Mouse (Mus musculus) heart, embryonic 16.5 days (tissue): ENCODE data around the gene H2afx. TPM values are rescaled to one million over a fixed set of nuclear protein-coding genes. Genes with fewer than 3 reads are reported as not detected.
"Not testable (repeated sequence)": the region's sequence is repeated elsewhere in the genome, so short reads cannot be mapped to it uniquely, and the experiment has no call there.

Experiments used
- ATAC-seq: fragments of 200-750 bp; cut with Nextera tagmentation; replicated peaks from 2 replicates; pipeline ENCODE4 v1.8.0; 2017; ENCODE audit warnings: moderate number of reproducible peaks; ENCODE audit not compliant: insufficient read depth, low FRiP score; ENCODE audit errors: extremely low read depth
- H3K27ac ChIP-seq: fragments of 300-500 bp; sonication (generic); 2 replicates; pipeline ENCODE4 v1.5.1; 2014; ENCODE audit warnings: mild to moderate bottlenecking, low read length, control low read depth, moderate library complexity
- H3K27me3 ChIP-seq: fragments of 300-500 bp; sonication (generic); 2 replicates; pipeline ENCODE4 v1.6.1; 2014; ENCODE audit warnings: low read length, mixed read lengths; ENCODE audit not compliant: control insufficient read depth, insufficient read depth
- H3K36me3 ChIP-seq: fragments of 300-500 bp; sonication (generic); 2 replicates; pipeline ENCODE4 v1.6.1; 2014; ENCODE audit not compliant: control insufficient read depth, insufficient read depth
- H3K4me1 ChIP-seq: fragments of 300-500 bp; sonication (generic); 2 replicates; pipeline ENCODE4 v1.6.1; 2014; ENCODE audit warnings: low read length, mixed read lengths; ENCODE audit not compliant: control insufficient read depth, insufficient read depth
- H3K4me2 ChIP-seq: fragments of 300-500 bp; sonication (generic); 2 replicates; pipeline ENCODE4 v1.6.1; 2014; ENCODE audit warnings: low read depth, mild to moderate bottlenecking, control low read depth, low read length
- H3K4me3 ChIP-seq: fragments of 300-500 bp; sonication (generic); 2 replicates; pipeline ENCODE4 v1.5.1; 2014; ENCODE audit warnings: mild to moderate bottlenecking, control low read depth, low read length
- H3K9ac ChIP-seq: fragments of 300-500 bp; sonication (generic); 2 replicates; pipeline ENCODE4 v1.6.1; 2014; ENCODE audit warnings: low read length, control low read depth
- H3K9me3 ChIP-seq: fragments of 300-500 bp; sonication (generic); replicated peaks from 2 replicates; pipeline ENCODE4 v1.6.1; 2016; ENCODE audit warnings: low read length; ENCODE audit not compliant: control insufficient read depth
- WGBS: fragments of 180-500 bp; shearing (Covaris S2); extraction: QIAGEN DNeasy Blood & Tissue Kit; methylation state at CpG from one replicate; pipeline ENCODE4 v1.1.7; 2014; 5-methylcytosine and 5-hydroxymethylcytosine counted together
- polyA plus RNA-seq: library from polyadenylated mRNA; unstranded; fragments of >200 nt; fragmentation: Nextera tagmentation; extraction: Ambion mirVana; gene quantifications from 2 replicates; pipeline ENCODE4 v1.2.1, GENCODE M21; 2015

Gene H2afx
- 179 and 186 TPM in 2 replicates for polyA plus RNA-seq

DNA sequence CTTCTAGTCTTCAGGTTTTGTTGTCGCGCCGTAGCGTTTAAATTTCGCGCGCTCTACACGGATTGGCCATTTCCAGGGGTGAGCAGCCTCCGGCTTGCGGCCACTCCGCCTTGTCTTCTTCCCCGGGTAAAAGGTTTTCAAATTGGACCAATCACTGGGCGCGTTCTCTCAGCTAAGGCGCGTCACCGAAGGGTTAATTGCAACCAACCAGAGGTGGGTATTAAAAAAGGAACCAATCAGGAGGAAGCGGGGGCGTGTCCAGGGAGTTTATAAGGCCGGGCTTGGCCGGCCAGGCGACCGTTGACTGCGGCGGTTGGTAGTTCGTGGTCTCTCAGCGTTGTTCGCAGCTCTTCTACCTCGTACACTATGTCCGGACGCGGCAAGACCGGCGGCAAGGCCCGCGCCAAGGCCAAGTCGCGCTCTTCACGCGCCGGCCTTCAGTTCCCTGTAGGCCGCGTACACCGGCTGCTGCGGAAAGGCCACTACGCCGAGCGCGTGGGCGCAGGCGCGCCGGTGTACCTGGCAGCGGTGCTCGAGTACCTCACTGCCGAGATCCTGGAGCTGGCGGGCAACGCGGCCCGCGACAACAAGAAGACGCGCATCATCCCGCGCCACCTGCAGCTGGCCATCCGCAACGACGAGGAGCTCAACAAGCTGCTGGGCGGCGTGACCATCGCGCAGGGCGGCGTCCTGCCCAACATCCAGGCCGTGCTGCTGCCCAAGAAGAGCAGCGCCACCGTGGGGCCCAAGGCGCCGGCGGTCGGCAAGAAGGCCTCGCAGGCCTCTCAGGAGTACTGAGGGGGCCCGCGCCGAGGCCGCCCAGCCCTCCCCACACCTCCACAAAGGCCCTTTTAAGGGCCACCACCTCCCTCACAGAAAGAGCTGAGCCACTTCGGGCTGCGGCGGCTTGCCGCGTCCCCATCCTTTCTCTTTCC lies at the start of gene H2afx:
H2afx (plus strand) TSS at position 299 of the 935 bp plus-strand sequence.
- peak; percentile 95 for ATAC-seq
- H3K36me3 ChIP-seq = peaks cover 60% of the 10 kb centered on the region

DNA sequence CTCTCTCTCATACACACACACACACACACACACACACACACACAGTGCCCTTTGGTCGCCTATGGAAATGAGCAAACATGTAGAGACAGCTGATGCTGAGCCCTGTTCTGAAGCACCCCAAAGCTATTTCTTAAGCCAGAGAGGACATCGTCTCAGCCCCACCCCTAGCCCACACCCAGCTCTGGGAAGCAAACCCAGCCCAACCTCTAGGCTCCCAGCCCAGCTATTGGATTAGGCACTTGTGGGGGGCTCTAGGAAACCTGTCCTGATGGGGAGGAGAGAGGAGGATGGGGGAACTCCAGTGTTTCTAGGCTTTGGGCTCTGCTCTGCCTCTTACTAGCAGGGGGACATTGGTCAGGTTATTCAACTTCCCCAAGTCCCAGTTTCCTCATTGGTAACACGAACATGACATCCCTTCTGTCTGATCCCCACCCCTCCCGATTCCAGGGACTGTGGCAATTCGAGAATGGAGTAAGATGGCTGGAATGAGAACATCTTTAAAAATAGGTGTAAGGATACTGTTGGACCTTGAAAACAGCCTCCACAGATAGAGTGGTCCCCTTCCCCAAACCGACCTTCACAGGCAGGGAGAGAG lies 48.1 kb upstream of the H2afx start:
- Histone ChIP-seq H3K27ac (no peak overlapping the region), H3K9ac (no peak overlapping the region), H3K4me3 (no peak overlapping the region), H3K4me1 (peaks cover 18% of the 10 kb centered on the region), H3K9me3 (no peaks in the 10 kb centered on the region), H3K27me3 (peaks cover 4% of the 10 kb centered on the region; the same call in 1 of the 2 replicates), H3K4me2 (no peak overlapping the region), H3K36me3 (peaks cover 7% of the 10 kb centered on the region)
- ATAC-seq = no peak
- WGBS = 17% methylated on average over 6 of the region's 6 CpGs

More for the DNA sequence above, at the start of gene H2afx:
- under 1% methylated on average over 91 of the region's 91 CpGs for WGBS
- peak within 1 kb of the TSS; percentile 93 for H3K4me3 ChIP-seq
- H3K4me1 ChIP-seq = peaks cover 15% of the 10 kb centered on the region
- H3K4me2 ChIP-seq = peak within 1 kb of the TSS; percentile 64
- H3K9me3 ChIP-seq = no peaks in the 10 kb centered on the region
- H3K27ac ChIP-seq = peak within 1 kb of the TSS; percentile 89
- H3K27me3 ChIP-seq = no peaks in the 10 kb centered on the region
- peak within 1 kb of the TSS; percentile 97 for H3K9ac ChIP-seq

DNA sequence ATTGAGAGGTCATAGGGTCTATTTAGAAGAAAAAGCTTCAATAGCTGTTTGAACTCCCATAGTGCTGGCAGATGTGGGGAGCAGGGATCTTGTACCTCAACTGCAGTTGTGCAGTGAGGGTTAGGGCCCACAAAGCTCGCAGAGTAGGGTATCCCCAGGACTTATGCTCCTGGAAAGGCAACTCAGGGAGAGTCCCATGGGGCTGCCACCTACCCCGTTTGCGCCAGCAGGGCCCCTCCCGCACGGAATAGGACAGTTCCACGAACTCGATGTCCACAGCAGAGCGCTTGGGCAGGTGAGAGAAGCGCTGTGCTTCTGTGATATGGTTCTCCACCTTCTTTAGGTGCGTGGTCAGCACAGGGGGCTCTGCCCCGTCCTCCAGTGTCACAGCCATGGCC lies 47.5 kb upstream of the H2afx start:
- peaks cover 8% of the 10 kb centered on the region for H3K36me3 ChIP-seq
- peak overlapping the region; percentile 95 for H3K4me2 ChIP-seq
- no peaks in the 10 kb centered on the region for H3K9me3 ChIP-seq
- ATAC-seq = no peak
- H3K4me3 ChIP-seq = peak overlapping the region; percentile 69
- peaks cover 4% of the 10 kb centered on the region; the same call in 1 of the 2 replicates for H3K27me3 ChIP-seq
- WGBS = 15% methylated on average over 11 of the region's 11 CpGs
- no peak overlapping the region for H3K27ac ChIP-seq
- peaks cover 18% of the 10 kb centered on the region for H3K4me1 ChIP-seq
- peak overlapping the region; percentile 71 for H3K9ac ChIP-seq

DNA sequence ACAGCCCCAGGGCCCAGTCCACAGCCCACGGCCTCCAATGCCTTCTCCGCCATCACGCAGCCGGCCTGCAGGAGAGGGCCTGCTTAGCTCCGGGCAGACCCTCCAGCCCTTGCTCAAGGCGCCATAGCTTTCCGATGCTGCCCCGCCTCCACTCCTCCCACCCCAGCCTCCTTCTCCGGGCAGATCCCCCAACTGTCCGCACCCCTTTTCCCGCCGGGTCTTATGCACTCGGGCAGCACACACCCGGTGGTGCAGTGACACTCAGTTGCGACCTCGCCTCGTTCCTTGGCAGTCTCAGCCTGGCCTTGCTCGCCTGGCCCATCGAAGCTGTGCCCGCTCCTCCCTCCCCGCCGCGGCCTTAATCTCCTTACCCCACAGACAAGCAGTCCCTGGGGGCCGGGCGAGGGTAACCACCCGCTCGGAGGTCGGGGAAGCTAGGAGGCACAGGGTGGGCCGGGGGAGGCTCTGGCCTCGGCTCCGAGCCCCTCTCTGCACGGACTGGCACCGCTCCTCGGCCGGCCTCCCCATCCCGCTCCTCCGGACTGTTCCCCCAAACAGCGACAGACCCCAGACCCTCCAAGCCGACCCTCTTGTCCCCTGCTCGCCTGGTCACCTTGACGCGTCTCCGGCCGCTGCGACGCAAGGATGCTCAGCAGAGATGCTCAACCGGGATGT lies 47.0 kb upstream of the H2afx start:
- Histone ChIP-seq H3K27me3 (peaks cover 4% of the 10 kb centered on the region; the same call in 1 of the 2 replicates), H3K36me3 (peaks cover 8% of the 10 kb centered on the region), H3K27ac (no peak overlapping the region), H3K4me1 (peaks cover 18% of the 10 kb centered on the region), H3K9ac (peak overlapping the region; percentile 71), H3K4me3 (peak overlapping the region; percentile 69), H3K4me2 (peak overlapping the region; percentile 95), H3K9me3 (no peaks in the 10 kb centered on the region)
- under 1% methylated on average over 47 of the region's 47 CpGs for WGBS
- ATAC-seq = no peak; the same call in 1 of the 2 replicates

DNA sequence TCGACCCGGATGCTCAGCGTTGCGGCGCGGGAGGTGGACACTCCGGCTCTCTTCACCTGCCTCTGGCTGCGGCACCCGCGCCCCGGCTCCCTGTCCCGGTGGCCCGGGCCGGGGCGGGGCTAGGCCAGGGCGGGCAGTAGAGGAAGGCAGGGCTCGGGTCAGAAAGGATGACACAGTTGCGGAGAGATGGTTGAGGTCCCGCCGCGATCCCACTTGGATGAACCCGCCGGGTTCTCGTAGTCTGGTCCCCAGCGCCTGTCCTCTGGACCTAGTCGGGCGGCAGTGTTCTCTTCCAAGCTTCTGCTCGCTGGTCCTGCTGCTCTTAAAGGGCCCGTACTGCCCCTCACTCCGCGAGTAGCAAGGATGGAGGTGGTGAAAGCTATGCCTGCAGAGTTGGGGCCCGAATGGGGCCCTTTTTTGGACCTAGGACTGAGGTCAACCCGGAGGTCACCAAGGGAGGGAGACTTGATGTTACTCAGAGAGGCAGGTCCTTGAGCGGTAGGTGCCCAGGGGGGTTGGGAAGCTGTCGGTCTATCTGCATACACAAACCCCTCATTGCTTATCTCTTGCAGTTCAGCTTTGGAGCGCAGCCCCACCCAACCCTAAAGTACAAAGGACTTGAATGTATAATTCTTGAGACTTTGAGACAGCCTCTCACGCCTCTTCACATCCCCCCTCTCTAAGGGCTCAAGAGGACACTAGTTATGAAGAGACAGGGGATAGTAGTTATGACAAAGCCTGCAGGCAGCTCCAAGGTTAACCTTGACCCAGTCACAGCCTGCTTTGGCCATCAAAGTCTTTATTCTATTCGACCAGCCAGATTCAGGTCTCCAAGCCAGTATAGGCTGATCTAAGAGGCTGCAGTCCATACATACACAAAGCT lies 46.2 kb upstream of the H2afx start, which contains the start of gene Abcg4:
Abcg4 (minus strand) TSS at position 540 of the 883 bp plus-strand sequence.
- Histone ChIP-seq H3K4me2 (peak within 1 kb of the TSS; percentile 95), H3K27ac (no peak within 1 kb of the TSS), H3K4me1 (peaks cover 18% of the 10 kb centered on the region), H3K9me3 (no peaks in the 10 kb centered on the region), H3K9ac (peak within 1 kb of the TSS; percentile 71), H3K4me3 (peak within 1 kb of the TSS; percentile 69), H3K27me3 (peaks cover 4% of the 10 kb centered on the region; the same call in 1 of the 2 replicates), H3K36me3 (peaks cover 11% of the 10 kb centered on the region)
- ATAC-seq = peak; percentile 33; the same call in 1 of the 2 replicates
- WGBS = 1% methylated on average over 38 of the region's 38 CpGs

DNA sequence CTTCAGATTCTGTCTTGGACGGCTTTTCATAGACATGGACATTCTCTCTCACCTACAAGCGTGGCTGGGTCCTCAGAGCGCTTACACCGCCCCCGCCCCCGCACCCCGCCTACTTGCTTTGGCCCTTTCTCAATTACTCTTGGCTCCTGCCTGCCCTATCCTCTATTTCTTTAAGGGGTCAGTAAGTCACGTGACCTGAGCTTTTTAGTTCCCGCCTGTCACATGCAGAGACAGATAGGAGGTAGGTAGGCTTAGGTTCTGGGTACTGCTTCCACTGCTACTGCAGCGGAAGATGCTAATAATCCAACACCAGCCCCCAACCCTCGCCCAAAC lies 45.6 kb upstream of the H2afx start:
- Histone ChIP-seq H3K27ac (no peak overlapping the region), H3K27me3 (peaks cover 4% of the 10 kb centered on the region; the same call in 1 of the 2 replicates), H3K4me1 (peaks cover 18% of the 10 kb centered on the region), H3K4me2 (peak overlapping the region; percentile 95), H3K9me3 (no peaks in the 10 kb centered on the region), H3K9ac (no peak overlapping the region), H3K4me3 (no peak overlapping the region), H3K36me3 (peaks cover 16% of the 10 kb centered on the region)
- 9% methylated on average over 11 of the region's 11 CpGs for WGBS
- ATAC-seq = no peak

DNA sequence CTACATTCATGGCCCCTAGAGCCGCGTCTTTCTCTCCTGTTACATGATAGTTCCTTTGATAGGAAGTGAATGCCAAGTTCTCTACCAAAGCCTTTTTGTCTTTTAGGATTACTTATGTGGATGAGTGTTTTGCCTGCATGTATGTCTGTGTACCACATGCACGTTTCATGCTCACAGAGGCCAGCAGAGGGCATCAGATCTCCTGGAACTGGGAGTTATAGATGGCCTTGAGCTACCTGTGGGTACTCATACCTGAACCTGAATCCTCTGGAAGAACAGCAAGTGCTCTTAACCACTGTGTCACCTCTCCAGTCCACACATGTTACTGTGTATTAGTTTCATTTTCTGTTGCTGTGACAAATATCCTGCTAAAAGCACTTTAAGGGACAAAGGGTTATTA lies 42.0 kb upstream of the H2afx start:
- no peak overlapping the region for H3K4me2 ChIP-seq
- ATAC-seq = no peak

DNA sequence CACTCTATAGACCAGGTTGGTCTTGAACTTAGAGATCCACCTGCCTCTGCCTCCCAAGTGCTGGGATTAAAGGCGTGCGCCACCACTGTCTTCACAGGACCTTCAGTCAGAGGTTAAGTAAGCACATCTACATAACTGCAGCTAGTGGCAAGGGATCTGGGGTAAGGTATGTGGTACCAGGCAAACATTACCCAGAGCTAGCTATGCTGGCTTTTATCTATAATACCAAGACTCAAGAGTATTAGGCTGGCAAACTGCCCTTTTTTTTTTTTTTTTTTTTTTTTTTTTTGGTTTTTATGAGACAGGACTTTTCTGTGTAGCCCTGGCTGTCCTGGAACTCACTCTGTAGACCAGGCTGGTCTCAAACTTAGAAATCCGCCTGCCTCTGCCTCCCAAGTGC lies 34.5 kb upstream of the H2afx start:
- H3K4me3 ChIP-seq = not testable (repeated sequence)
- 88% methylated on average over 3 of the region's 3 CpGs for WGBS

More for the DNA sequence above, 42.0 kb upstream of the H2afx start:
- no peaks in the 10 kb centered on the region for H3K9me3 ChIP-seq
- H3K9ac ChIP-seq = no peak overlapping the region
- WGBS = 70% methylated on average over 3 of the region's 3 CpGs
- H3K27me3 ChIP-seq = no peaks in the 10 kb centered on the region
- no peak overlapping the region for H3K4me3 ChIP-seq
- H3K4me1 ChIP-seq = peaks cover 12% of the 10 kb centered on the region
- H3K36me3 ChIP-seq = peaks cover 40% of the 10 kb centered on the region
- H3K27ac ChIP-seq = no peak overlapping the region

More for the DNA sequence above, 34.5 kb upstream of the H2afx start:
- H3K9ac ChIP-seq, H3K27ac ChIP-seq, H3K4me2 ChIP-seq, H3K27me3 ChIP-seq, H3K9me3 ChIP-seq, ATAC-seq: not testable (repeated sequence)
- H3K36me3 ChIP-seq = peaks cover 53% of the 10 kb centered on the region
- peaks cover 11% of the 10 kb centered on the region for H3K4me1 ChIP-seq
